Mouse (Mus musculus) stomach, postnatal 0 days (tissue): ENCODE results near the gene Hist2h4.

Experiments
- CTCF ChIP-seq: IDR thresholded peaks from 2 replicates; pipeline ENCODE4 v1.5.1; 2016; ENCODE audit warnings: antibody characterized with exemption, low read depth, mild to moderate bottlenecking, moderate library complexity
- EP300 ChIP-seq: optimal IDR thresholded peaks from 2 replicates; pipeline ENCODE3; 2016; ENCODE audit warnings: antibody characterized with exemption

DNA sequence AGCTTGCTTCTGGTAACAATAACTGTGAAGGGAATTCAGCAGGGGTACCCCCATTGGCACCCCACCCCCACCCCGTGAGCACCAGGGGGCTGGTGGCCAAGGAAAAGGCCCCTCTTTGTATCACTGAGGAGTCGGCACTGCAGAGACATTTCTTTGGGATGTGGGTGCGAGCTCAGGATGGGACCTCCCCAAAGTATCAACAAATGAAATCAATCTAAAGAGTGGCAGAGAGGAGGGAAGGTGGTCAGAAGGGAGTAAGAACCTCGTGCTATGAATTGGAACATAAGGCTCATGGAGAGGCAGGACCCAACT lies 14.1 kb downstream of the Hist2h4 start:
- TF ChIP-seq CTCF = no peak
- no peak for TF ChIP-seq EP300
